In genomic region chr9:71179964-71180700, GRCm38 (mm10) we compare ENCODE assay signal across 9 mouse cellular contexts. TPM values are rescaled to one million over a fixed set of nuclear protein-coding genes. Genes with fewer than 3 reads are reported as not detected.
DNase-seq lines count a peak whose midpoint lies in the region; ATAC-seq and TF ChIP-seq lines count a peak whose summit lies in the region.
"Had no signal": no experiment of that assay in that cellular context is flagged by ENCODE, and none has a peak within 500 bp of the region (broad histone marks: within the 10 kb centered on the region; RNA-seq: fewer than 3 reads in every experiment).

No protein-coding gene starts in this region.

- no peak for TF ChIP-seq POLR2A in kidney, adult 2 months (IDR thresholded peaks at IDR 0.05; ENCODE audit: low read depth, low read length)

- H3K27me3 ChIP-seq in kidney, postnatal 0 days (ENCODE audit: insufficient read depth, low read length): no peaks in the 10 kb centered on the region
- no peaks in the 10 kb centered on the region for H3K27me3 ChIP-seq in kidney, adult 2 months (replicated peaks; ENCODE audit: control insufficient read depth, insufficient read depth, low read length)
- no peaks in the 10 kb centered on the region for H3K27me3 ChIP-seq in lung, postnatal 0 days (replicated peaks; ENCODE audit: insufficient read depth, low read length)
- H3K27me3 ChIP-seq in Patski: peaks cover 26% of the 10 kb centered on the region
- H3K27me3 ChIP-seq in liver, embryonic 14.5 days (ENCODE audit: control insufficient read depth, insufficient read depth, low read length): no peaks in the 10 kb centered on the region
- H3K27me3 ChIP-seq: forebrain, embryonic 13.5 days had no signal

- no peak for ATAC-seq in kidney, postnatal 0 days (replicated peaks; ENCODE audit: low FRiP score, low read depth)
- ATAC-seq in lung, postnatal 0 days: no peak
- no peak for ATAC-seq in Patski
- no peak for ATAC-seq in liver, embryonic 14.5 days (ENCODE audit: insufficient read depth)
- ATAC-seq: forebrain, embryonic 13.5 days had no signal

- H3K9ac ChIP-seq in kidney, postnatal 0 days (ENCODE audit: low read depth, low read length): no peak overlapping the region
- no peak overlapping the region for H3K9ac ChIP-seq in lung, postnatal 0 days (replicated peaks; ENCODE audit: low read depth)
- H3K9ac ChIP-seq in liver, embryonic 14.5 days (replicated peaks): no peak overlapping the region
- H3K9ac ChIP-seq: forebrain, embryonic 13.5 days had no signal

- no peak for TF ChIP-seq EP300 in lung, postnatal 0 days (IDR thresholded peaks at IDR 0.05)
- TF ChIP-seq EP300 in liver, embryonic 14.5 days (IDR thresholded peaks at IDR 0.05; ENCODE audit: low read depth): no peak

- POLR2A ChIA-PET in Patski (lab: Charles Lee): interaction anchor here (1.0 kb wide), 1 partner anchor 39 kb away, joined by 3 read pairs; no protein-coding TSS in a partner anchor

- H3K36me3 ChIP-seq in kidney, postnatal 0 days (ENCODE audit: insufficient read depth, low read length): no peaks in the 10 kb centered on the region
- H3K36me3 ChIP-seq in kidney, adult 2 months (ENCODE audit: control insufficient read depth, insufficient read depth, low read length): no peaks in the 10 kb centered on the region
- no peaks in the 10 kb centered on the region for H3K36me3 ChIP-seq in lung, postnatal 0 days (ENCODE audit: insufficient read depth, low read length)
- H3K36me3 ChIP-seq in liver, embryonic 14.5 days (replicated peaks; ENCODE audit: control insufficient read depth, insufficient read depth, low read depth): no peaks in the 10 kb centered on the region
- H3K36me3 ChIP-seq: heart, embryonic 10.5 days had no signal

- no peak overlapping the region for H3K27ac ChIP-seq in kidney, postnatal 0 days
- H3K27ac ChIP-seq in kidney, adult 2 months (ENCODE audit: insufficient read depth, low read depth, low read length): no peak overlapping the region
- no peak overlapping the region for H3K27ac ChIP-seq in lung, postnatal 0 days (ENCODE audit: low read length)
- H3K27ac ChIP-seq in liver, embryonic 14.5 days: no peak overlapping the region
- H3K27ac ChIP-seq: forebrain, embryonic 13.5 days; heart, embryonic 10.5 days had no signal

- 56% methylated on average over 8 of the region's 8 CpGs for WGBS in kidney, postnatal 0 days
- 67% methylated on average over 8 of the region's 8 CpGs for WGBS in kidney, adult 2 months
- WGBS in lung, postnatal 0 days: 55% methylated on average over 8 of the region's 8 CpGs
- 58% methylated on average over 8 of the region's 8 CpGs for WGBS in liver, embryonic 14.5 days (ENCODE audit: insufficient replicate concordance)

- no peaks in the 10 kb centered on the region for H3K4me1 ChIP-seq in kidney, postnatal 0 days (replicated peaks; ENCODE audit: insufficient read depth, low read length)
- H3K4me1 ChIP-seq in kidney, adult 2 months (ENCODE audit: control insufficient read depth, insufficient read depth, low read length): no peaks in the 10 kb centered on the region; the same call in 1 of the 2 replicates
- no peaks in the 10 kb centered on the region for H3K4me1 ChIP-seq in lung, postnatal 0 days (ENCODE audit: insufficient read depth, low read depth, low read length)
- peaks cover 33 to 34% of the 10 kb centered on the region in 2 experiments for H3K4me1 ChIP-seq in liver, embryonic 14.5 days (replicated peaks; ENCODE audit: control insufficient read depth in 2 of 2, insufficient read depth in 2 of 2, low read length in 1 of 2)
- H3K4me1 ChIP-seq: forebrain, embryonic 13.5 days; heart, embryonic 10.5 days had no signal

- in situ Hi-C loops in Patski (cut with MboI; ENCODE audit: low pct_unique_long_range_greater_than_20kb): loop anchor here (10.0 kb wide), 2 partner anchors 45 to 515 kb away; no protein-coding TSS in a partner anchor

- no peak overlapping the region for H3K4me2 ChIP-seq in kidney, postnatal 0 days (ENCODE audit: low read length)
- no peak overlapping the region for H3K4me2 ChIP-seq in lung, postnatal 0 days (replicated peaks; ENCODE audit: low read depth, low read length)
- H3K4me2 ChIP-seq in liver, embryonic 14.5 days (ENCODE audit: low read depth): peak overlapping the region; percentile 17
- H3K4me2 ChIP-seq: forebrain, embryonic 13.5 days had no signal

- CTCF ChIA-PET in Patski (lab: Charles Lee): interaction anchor here (1.2 kb wide), 1 partner anchor 52 kb away, joined by 3 read pairs; no protein-coding TSS in a partner anchor

- peak; percentile 84 for DNase-seq in kidney, postnatal 0 days (ENCODE audit: low spot score)
- DNase-seq in kidney, adult 2 months: no peak
- DNase-seq in lung, postnatal 0 days (ENCODE audit: low spot score): peak; percentile 64
- no peak for DNase-seq in lung, adult 18-20 months
- no peak for DNase-seq in Patski (ENCODE audit: low read depth, low spot score)
- no peak for DNase-seq in liver, embryonic 14.5 days (ENCODE audit: low read depth in 3 of 3, low spot score in 3 of 3)
- no peak for DNase-seq in retina, embryonic 14.5 days (ENCODE audit: low spot score)

- H3K4me3 ChIP-seq in kidney, postnatal 0 days (replicated peaks; ENCODE audit: low read depth, low read length): no peak overlapping the region
- H3K4me3 ChIP-seq in kidney, adult 2 months (ENCODE audit: insufficient read depth, low read depth, low read length): no peak overlapping the region
- H3K4me3 ChIP-seq in lung, postnatal 0 days (ENCODE audit: low read depth, low read length): no peak overlapping the region
- no peak overlapping the region for H3K4me3 ChIP-seq in liver, embryonic 14.5 days (ENCODE audit: insufficient read depth in 1 of 2, low read depth in 2 of 2, low read length in 2 of 2)
- H3K4me3 ChIP-seq: forebrain, embryonic 13.5 days; heart, embryonic 10.5 days had no signal

- peak; percentile 57 for TF ChIP-seq CTCF in kidney, postnatal 0 days (IDR thresholded peaks at IDR 0.05; ENCODE audit: low read depth)
- no peak; the same call in 1 of the 2 replicates for TF ChIP-seq CTCF in kidney, adult 2 months (conservative IDR thresholded peaks at IDR 0.05; ENCODE audit: insufficient read depth, insufficient read length, low read depth, low read length)
- TF ChIP-seq CTCF in lung, postnatal 0 days (IDR thresholded peaks at IDR 0.05): peak; percentile 49
- peak; percentile 46 for TF ChIP-seq CTCF in Patski (IDR thresholded peaks at IDR 0.05)
- peak; percentile 45; the same call in 1 of the 2 replicates for TF ChIP-seq CTCF in liver, embryonic 14.5 days (IDR thresholded peaks at IDR 0.05; ENCODE audit: low read depth)

- H3K9me3 ChIP-seq in kidney, postnatal 0 days (replicated peaks; ENCODE audit: low read length): no peaks in the 10 kb centered on the region
- H3K9me3 ChIP-seq in lung, postnatal 0 days (ENCODE audit: low read length): no peaks in the 10 kb centered on the region
- H3K9me3 ChIP-seq in liver, embryonic 14.5 days (ENCODE audit: control insufficient read depth, low read length): no peaks in the 10 kb centered on the region
- H3K9me3 ChIP-seq: forebrain, embryonic 13.5 days; heart, embryonic 10.5 days had no signal

RNA-seq across cellular contexts. Expression of gene Aqp9, which starts 11.7 kb away (rescaled TPM):
- polyA plus RNA-seq in kidney, postnatal 0 days (2015; fragmentation: Nextera tagmentation; extraction: Ambion mirVana): 0.04 and 0.29 TPM in 2 replicates
- 0.11 and 0.27 TPM in 2 replicates for polyA plus RNA-seq in kidney, adult 2 months (2012; rRNA removed)
- polyA plus RNA-seq in lung, postnatal 0 days (2015; fragmentation: Nextera tagmentation; extraction: Ambion mirVana): 0.37 and 0.78 TPM in 2 replicates
- 0.30 TPM for polyA plus RNA-seq in Patski (2021)
- 3.5 and 4.1 TPM in 2 replicates for polyA plus RNA-seq in liver, embryonic 14.5 days (2012; rRNA removed)
- 8.6 and 9.0 TPM in 2 replicates for polyA plus RNA-seq in liver, embryonic 14.5 days (2014; fragmentation: Nextera tagmentation; extraction: Ambion mirVana)

RNA-seq across cellular contexts. Expression of gene Aldh1a2, which starts 35.5 kb away (rescaled TPM):
- polyA plus RNA-seq in kidney, postnatal 0 days (2015; fragmentation: Nextera tagmentation; extraction: Ambion mirVana): 177 and 178 TPM in 2 replicates
- polyA plus RNA-seq in kidney, adult 2 months (2012; rRNA removed): 8.7 and 9.0 TPM in 2 replicates
- 27.8 and 31.8 TPM in 2 replicates for polyA plus RNA-seq in lung, postnatal 0 days (2015; fragmentation: Nextera tagmentation; extraction: Ambion mirVana)
- 138 TPM for polyA plus RNA-seq in Patski (2021)
- polyA plus RNA-seq in liver, embryonic 14.5 days (2012; rRNA removed): 0.47 and 0.58 TPM in 2 replicates
- polyA plus RNA-seq in liver, embryonic 14.5 days (2014; fragmentation: Nextera tagmentation; extraction: Ambion mirVana): 0.79 and 1.3 TPM in 2 replicates

Comparison
In these comparisons a context has a peak if more than half of its experiments do, and no peak if none do; other contexts are left out.
1. DNase-seq: peak in kidney, postnatal 0 days (single experiment) and lung, postnatal 0 days (single experiment); none in kidney, adult 2 months (single experiment), lung, adult 18-20 months (0 of 2), Patski (single experiment), liver, embryonic 14.5 days (0 of 3) and retina, embryonic 14.5 days (single experiment).